Mouse (Mus musculus): ENCODE data around the gene Plce1.

GRCm38 (mm10) chr19:38678655-38679054 is 197.7 kb downstream of the Plce1 start:
- no peak for TF ChIP-seq CTCF (IDR thresholded peaks at IDR 0.05)
- no peak for TF ChIP-seq EP300 (IDR thresholded peaks at IDR 0.05)

Data from lung, postnatal 0 days (tissue).